Mouse (Mus musculus) embryonic fibroblast, embryonic 13.5 days (primary cell): ENCODE results near the gene Sytl3.

Experiments
- CTCF ChIP-seq: IDR thresholded peaks from 2 replicates; pipeline ENCODE4 v1.5.1; 2011; ENCODE audit warnings: mild to moderate bottlenecking, control low read depth, low read length, moderate library complexity, borderline replicate concordance; ENCODE audit not compliant: insufficient read depth
- POLR2A ChIP-seq: IDR thresholded peaks from 2 replicates; pipeline ENCODE4 v1.6.1; 2011; ENCODE audit warnings: low read depth, mild to moderate bottlenecking, control low read depth, low read length, moderate library complexity

GRCm38 (mm10) chr17:6767771-6768170 is 108.9 kb downstream of the Sytl3 start:
- TF ChIP-seq CTCF (no peak), POLR2A (no peak)
